Mouse (Mus musculus) CD4-positive, CD25-positive, alpha-beta regulatory T cell, adult 2 months (primary cell): ENCODE results near the gene Acta1.

Source experiments
- DNase-seq: peaks from one replicate; pipeline ENCODE4 v3.0.0-alpha.2; 2012; ENCODE audit warnings: low read depth, low spot score

Acta1 gene

DNA sequence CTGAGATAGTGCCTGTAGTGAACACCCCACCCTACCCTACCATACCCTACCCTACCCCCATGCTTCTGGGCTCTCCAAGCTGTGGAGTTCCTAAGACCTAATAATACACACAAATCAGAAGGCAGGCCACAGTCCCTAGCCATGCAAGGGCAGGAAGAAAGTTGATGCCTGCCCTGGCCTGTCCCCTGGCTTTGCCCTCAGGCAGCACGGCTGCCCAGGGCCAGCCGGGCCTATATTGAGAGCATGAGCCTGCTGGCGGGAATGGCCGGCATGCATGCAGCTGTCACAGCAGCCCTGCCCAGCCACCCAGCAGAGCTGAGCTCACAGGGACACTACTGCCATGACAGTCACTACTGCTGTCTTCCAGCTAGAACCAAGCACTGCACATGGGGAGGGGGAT lies 11.5 kb downstream of the Acta1 start:
- no peak for DNase-seq

DNA sequence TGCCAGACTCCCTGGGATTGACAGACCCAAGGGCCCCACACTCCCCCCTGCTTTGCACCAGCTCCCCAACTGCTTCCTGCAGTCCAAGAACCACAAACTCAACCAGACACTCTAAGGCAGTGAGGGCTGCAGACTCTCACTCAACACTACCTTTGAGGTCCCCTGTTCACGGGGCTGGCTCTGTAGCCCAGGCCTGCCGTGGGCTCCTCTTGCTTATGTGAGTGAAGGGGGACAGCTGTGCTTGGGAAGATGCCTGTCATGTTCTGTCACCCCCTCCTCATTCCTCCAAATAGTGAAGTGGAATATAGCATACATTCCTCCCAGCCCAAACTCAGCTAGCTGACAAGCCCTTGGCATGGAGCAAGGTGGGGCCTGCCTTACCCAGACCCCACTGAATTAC lies 12.1 kb downstream of the Acta1 start:
- no peak for DNase-seq

DNA sequence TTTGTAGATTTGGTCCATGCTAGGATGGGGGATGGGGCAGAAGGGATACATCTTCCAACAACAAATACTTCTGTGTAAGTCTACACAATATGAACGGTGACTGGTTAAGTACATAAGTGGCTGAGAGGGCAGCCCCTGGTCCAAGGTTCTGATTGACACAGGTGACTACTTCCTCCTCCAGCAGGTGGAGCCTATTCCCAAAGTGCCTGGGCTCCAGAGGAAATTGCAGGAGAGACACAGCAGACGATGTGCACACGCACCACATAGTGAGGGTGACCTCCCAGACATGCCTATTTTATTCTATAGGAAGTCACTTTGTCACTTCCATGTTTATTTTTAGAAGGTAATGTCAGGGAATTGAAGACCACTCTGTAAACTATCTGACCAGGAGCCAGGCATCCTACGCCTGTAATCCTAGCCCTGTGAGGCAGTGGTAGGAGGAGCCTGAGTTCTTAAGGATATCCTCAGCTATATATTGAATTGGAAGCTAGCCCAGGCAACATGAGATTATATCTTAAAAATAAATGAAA lies 13.7 kb downstream of the Acta1 start:
- DNase-seq: no peak

GRCm38 (mm10) chr8:123880271-123880670 lies 14.3 kb downstream of the Acta1 start:
- DNase-seq: no peak

- DNase-seq: no peak
These were observed 16.7 kb downstream of the Acta1 start for GRCm38 (mm10) chr8:123877865-123878264.

DNA sequence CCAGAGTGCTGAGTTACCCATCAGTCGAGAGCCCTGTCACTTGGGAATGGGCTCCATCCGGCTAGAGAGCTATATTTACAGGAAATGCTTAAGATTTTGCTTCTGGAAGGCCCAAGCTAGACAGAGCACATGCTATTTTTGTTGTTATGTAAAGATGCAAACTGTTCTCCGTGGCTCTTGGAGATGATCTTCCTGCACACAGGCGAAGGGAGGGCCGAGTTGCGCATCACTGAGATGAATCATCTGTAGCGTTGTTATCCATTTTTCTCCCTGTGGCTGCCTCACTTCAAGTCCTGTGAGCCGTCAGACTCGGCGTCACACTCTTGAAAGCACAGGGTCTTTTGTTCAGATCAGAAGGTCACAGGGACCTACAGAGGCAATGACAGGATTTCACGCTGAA lies 20.2 kb downstream of the Acta1 start:
- DNase-seq: no peak

GRCm38 (mm10) chr8:123873364-123873763 lies 21.2 kb downstream of the Acta1 start:
- no peak for DNase-seq

DNA sequence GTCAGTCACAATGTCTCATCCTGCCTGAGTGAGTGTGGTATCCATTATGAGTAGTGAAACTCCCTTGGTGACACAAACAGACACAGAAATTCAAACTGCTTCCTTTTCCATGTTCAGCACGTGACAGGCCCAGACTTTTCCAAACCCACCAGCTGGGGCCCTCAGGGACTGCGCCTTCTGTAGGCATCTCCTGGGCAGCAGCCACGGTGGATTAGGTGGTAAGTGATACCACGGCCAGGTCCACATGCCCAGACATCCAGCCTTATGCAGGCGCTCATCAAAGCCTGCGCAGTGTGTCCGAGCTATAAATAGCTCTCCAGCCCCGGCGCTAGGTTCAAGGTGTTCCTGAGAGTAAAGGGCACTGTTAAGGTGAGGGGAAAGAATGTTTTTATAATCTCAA lies 22.5 kb downstream of the Acta1 start:
- no peak for DNase-seq

DNA sequence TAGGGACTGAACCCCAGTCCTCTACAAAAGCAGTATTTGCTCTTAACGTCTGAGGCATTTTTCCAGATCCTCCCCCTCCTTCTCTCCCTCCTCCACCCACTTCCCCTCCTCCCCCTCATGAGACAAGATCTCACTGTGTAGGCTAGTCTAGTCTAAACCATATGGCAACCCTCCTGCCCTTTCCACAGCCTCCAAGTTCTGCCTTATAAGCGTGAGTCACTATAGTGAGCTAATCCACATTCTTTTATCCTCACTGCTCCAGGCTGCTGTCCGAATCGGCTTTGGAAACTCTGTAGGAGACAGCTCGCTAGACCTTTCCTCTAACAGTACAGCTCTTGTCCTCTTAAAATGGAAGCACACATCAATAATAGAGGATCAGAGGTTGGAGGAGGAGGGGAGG lies 27.6 kb downstream of the Acta1 start:
- DNase-seq: no peak

GRCm38 (mm10) chr8:123865786-123866185 lies 28.8 kb downstream of the Acta1 start:
- DNase-seq: no peak

DNA sequence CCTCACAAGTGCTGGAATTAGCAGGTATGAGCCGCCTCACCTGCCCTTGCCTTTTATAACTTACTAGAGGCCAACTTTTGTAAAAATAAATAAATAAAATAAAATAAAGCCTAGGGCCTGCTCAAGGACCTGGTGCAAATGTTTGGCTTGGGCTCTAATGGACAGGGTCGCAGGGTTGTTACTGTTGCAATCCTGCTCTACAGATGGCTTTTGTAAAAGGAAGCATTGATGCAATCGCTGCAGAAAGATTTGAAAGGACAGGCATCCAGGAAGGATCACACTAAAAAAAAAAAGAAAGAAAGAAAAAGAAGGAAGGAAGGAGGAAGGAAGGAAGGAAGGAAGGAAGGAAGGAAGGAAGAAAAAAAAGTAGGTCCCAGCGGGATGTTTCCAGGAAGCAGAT lies 34.2 kb downstream of the Acta1 start:
- no peak for DNase-seq

DNA sequence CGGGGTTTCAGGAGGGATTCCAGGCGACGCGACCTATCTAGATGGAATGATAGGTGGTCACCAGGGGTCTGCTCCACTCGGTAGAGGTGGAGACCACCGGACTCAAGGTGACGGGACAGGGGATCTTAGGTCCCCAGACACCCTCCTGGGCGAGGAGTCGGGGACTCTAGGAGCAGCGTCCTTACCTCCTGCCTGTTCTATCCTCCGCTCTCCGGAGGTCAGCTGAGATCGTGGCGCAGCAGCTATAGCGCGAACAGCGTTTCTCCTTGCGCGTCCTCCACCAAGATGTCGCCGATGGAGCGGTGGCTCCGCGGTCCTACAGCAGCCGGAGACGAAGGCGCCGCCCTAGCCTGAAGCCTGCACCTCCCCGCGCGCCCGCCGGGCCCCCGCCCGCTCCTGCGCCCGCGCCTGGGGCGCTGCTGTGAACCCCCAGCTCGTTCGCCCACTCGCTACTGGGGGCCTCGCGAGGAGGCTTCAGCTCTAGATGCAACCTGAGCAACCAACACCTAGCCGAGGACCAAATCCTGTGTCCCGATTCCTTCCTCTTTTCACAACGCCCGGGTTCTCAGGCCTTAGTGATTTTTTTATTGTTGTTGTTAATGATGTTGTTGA lies 34.8 kb downstream of the Acta1 start, which contains the start of gene Ccsap:
Ccsap (minus strand) TSS at position 562 of the 612 bp plus-strand sequence.
- DNase-seq: peak; percentile 82

DNA sequence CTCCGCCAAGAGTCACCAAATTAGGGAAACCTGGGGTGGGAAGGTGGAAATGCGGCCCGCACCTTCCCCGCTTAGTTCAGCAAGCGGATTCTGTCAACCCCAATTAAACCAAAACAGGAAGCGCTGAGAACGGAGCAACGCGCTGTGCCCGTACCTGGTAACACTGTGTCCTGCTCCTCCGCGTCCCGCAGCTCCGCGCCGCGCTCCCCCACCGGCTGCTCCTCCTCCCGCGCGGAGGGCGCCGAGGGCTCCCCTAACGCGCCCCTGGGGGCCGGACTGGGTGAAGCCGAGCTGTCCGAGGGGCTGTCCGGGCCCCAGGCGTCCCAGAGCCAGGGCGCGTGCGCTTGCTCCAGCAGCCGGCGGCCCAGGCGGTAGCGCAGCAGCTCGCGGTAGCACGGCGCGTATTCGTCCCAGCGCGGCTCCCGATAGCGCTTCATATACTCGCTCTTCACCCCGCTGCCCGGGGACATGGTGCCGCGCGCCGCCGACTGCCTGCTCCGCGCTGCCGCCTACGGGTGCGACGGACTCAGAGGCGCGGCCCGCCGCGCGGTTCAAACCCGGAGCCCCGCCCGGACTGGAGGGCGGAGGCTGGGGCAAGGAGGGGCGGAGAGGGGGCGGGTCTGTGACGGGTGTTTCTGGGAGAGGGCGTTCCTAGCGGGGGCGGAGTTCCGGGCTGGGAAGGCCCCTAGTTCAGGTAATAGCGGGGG lies 35.5 kb downstream of the Acta1 start:
- peak; percentile 96 for DNase-seq

- no peak for DNase-seq
These were observed 36.0 kb downstream of the Acta1 start for GRCm38 (mm10) chr8:123858574-123858940.

- DNase-seq: no peak
These were observed 37.2 kb downstream of the Acta1 start for GRCm38 (mm10) chr8:123857361-123857760.

GRCm38 (mm10) chr8:123854733-123855475 lies 39.6 kb downstream of the Acta1 start:
- DNase-seq: no peak

DNA sequence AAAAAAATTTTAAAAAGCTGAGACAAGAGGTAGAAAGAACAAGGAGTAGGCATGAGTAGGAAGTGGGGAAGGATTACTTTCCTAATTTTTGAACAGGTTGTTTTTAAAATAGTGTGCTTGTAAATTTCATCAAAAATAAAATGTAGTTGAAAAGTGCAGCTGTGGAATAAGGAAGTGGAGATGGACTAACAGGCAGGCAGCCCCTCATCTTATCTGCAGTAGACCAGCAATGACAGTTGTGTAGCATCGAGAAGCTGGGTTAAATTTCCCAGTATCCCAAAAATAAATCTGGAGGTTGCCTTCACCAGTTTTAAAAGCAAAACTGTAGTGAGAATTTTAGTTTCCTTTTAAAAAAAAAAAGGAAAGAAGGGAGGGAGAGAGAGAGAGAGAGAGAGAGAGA lies 40.3 kb downstream of the Acta1 start:
- DNase-seq: no peak

DNA sequence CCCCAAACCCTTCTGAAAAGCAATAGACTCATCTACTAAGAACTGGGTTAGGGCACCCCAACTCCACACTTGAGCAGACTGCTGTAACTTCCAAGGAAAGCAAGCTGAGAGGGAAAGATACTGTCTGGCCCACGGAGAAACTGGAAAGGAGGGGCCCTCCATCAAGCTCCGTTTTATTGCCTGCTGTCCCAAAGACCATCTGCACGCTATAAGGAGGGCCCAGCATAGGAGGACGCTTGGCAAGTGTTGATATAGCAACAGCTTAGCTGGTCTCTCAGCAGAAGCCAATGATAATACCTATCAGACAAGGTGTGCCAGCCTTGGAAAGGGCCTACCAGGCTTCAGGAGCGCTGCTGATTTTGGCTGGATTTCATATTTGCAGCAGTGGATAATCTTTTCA lies 43.0 kb downstream of the Acta1 start:
- no peak for DNase-seq

DNA sequence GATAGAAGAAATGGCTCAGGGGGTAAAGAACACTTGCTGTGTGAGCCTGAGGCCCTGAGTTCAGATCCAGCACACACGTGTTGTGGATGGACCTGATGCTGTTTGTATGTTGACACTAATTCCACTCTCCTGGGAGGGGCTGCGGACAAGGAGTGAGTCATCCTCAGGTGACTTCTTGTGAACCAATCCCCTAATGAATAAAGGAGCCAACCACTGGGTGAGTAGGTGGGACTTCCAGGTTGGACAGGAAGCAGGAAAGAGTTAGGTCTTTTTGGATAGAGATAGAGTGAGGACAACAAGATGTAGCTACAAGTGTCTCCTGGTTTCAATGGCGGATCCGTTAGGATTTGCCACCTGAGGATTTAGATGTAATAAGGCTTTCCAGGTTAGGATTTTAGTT lies 45.2 kb downstream of the Acta1 start:
- no peak for DNase-seq

DNA sequence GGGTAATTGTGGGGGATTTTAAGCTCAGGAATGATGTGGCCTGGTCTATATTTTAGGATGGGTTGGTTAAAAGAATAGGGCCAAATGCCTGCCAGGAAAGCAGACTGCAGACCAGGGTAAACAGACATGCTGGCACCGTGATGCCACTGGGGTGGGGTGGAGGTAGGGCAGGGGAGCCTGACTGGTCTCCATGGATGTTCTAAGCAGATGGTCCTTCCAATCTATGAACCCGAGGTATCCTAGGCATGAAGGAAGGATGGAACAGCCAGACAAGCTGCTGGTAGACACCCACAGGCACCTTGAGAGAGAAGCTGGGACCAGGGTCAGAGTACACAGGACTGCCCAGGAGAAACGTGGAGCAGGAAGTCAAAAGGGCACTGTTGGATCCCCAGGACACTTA lies 47.0 kb downstream of the Acta1 start:
- no peak for DNase-seq

DNA sequence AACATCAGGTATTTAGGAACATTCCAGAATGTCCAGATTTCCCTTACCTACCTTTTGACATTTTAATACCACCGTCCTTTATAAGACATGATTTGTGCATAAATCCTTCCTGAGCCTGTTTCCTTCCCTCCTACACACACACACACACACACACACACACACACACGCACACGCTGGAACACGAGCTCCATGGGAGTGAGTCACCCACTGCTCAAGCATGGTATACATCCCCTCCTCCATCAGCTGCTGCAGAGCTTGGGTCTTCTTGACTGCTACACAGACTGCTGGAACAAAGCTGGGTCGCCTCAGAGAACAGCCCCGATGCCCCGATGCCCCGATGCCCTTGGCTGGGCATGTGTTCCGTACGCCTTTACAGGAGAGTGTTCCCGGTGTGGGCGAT lies 48.0 kb downstream of the Acta1 start:
- no peak for DNase-seq

DNA sequence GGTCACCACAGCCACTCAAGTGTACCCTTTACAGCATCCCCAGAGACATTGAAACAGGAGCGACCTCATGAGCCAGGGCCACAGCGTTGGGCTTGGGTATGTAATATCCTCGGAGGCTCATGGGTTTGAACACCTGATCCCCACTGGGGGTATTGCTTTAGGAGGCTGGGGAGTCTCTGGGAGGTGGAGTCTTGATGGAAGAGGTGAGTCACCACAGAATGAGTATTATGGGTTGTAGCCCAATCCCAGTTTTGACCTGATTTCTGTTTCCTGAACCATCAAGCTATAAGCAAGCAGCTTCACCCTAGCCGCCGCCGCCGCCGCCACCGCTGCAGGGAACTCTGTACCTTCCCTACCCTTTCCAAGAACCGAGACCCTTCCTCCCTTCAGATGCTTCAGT lies 48.6 kb downstream of the Acta1 start:
- DNase-seq: no peak

- DNase-seq: no peak
These were observed 49.4 kb downstream of the Acta1 start for GRCm38 (mm10) chr8:123845114-123845513.
